In the genomic region with DNA sequence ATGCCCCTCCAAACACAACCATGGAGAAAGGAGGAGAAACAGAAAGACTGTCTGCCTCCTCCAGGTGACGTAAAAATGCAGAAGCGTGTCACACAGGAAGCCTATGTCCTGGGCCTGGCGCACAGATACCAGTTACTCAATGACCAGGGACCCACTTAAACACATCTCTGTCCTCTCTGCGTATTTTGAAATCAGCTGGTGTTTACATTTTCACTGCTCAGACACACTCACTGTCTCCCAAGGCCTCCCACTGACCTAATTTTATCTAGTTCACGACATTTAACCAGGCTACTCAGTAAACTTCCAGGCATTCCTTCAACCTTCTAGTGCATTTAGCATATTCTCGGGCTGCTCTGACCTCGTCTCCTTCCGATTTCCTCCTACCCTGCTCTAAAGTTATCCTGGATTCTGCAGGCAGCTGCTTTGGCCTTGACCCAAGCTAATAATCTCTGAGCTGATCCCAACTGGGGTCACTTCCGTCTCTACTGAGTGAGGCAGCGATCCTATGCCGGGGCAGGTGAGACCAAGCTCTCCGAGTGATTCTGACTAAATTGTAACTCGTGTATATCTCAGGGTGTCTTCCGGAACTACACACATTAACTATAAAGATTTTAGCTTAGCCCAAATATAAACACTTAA, we compare ENCODE assay signal across 24 mouse cellular contexts. TPM values are rescaled to one million over a fixed set of nuclear protein-coding genes. Genes with fewer than 3 reads are reported as not detected.
A peak's percentile ranks its signal among the peaks of the same experiment; 100 is the strongest.
DNase-seq lines count a peak whose midpoint lies in the region; ATAC-seq and TF ChIP-seq lines count a peak whose summit lies in the region.
"Had no signal": no experiment of that assay in that cellular context is flagged by ENCODE, and none has a peak within 500 bp of the region (broad histone marks: within the 10 kb centered on the region; RNA-seq: fewer than 3 reads in every experiment).

No protein-coding gene starts in this region.

- no peak overlapping the region for H3K9ac ChIP-seq in heart, embryonic 15.5 days
- H3K9ac ChIP-seq in liver, adult 2 months (ENCODE audit: low read depth, low read length), result peak overlapping the region; percentile 50
- H3K9ac ChIP-seq in liver, embryonic 11.5 days (ENCODE audit: low read depth, low read length), result no peak overlapping the region
- no peak overlapping the region for H3K9ac ChIP-seq in MEL (ENCODE audit: control insufficient read depth, low read depth, low read length, poor library complexity, severe bottlenecking)
- H3K9ac ChIP-seq in liver, postnatal 0 days (replicated peaks), result no peak overlapping the region
- no peak overlapping the region for H3K9ac ChIP-seq in midbrain, embryonic 13.5 days (replicated peaks)
- H3K9ac ChIP-seq: embryonic facial prominence, embryonic 15.5 days; forebrain, postnatal 0 days; limb, embryonic 12.5 days; lung, embryonic 14.5 days; midbrain, embryonic 12.5 days; neural tube, embryonic 13.5 days; stomach, embryonic 15.5 days had no signal

- no peak overlapping the region for H3K4me3 ChIP-seq in heart, embryonic 15.5 days
- no peak overlapping the region for H3K4me3 ChIP-seq in liver, adult 2 months (ENCODE audit: insufficient read depth, low read depth, low read length)
- no peak overlapping the region for H3K4me3 ChIP-seq in liver, embryonic 11.5 days (ENCODE audit: low read depth, low read length)
- no peak overlapping the region for H3K4me3 ChIP-seq in MEL (ENCODE audit: control insufficient read depth in 1 of 2, insufficient read depth in 1 of 2, low read depth in 2 of 2, low read length in 2 of 2)
- 0 out of 2 replicates have a peak overlapping the region, but pooled peaks have one; percentile 1 for H3K4me3 ChIP-seq in liver, postnatal 0 days (ENCODE audit: low read depth, low read length)
- no peak overlapping the region for H3K4me3 ChIP-seq in midbrain, embryonic 13.5 days (replicated peaks)
- H3K4me3 ChIP-seq: embryonic facial prominence, embryonic 15.5 days; limb, embryonic 12.5 days; midbrain, embryonic 12.5 days; neural tube, embryonic 13.5 days; stomach, embryonic 15.5 days had no signal

- H3K4me1 ChIP-seq in heart, embryonic 15.5 days (replicated peaks), result peaks cover 33% of the 10 kb centered on the region
- H3K4me1 ChIP-seq in liver, adult 2 months (ENCODE audit: control insufficient read depth, insufficient read depth, low read length), result peaks cover 45% of the 10 kb centered on the region
- H3K4me1 ChIP-seq in liver, embryonic 11.5 days (replicated peaks; ENCODE audit: control insufficient read depth, insufficient read depth, low read length), result peaks cover 12% of the 10 kb centered on the region
- H3K4me1 ChIP-seq in MEL (ENCODE audit: control insufficient read depth in 1 of 2, insufficient read depth in 2 of 2, low read length in 2 of 2), result peaks cover 0 to 2% of the 10 kb centered on the region in 2 experiments; a peak in 1 of 4 replicates
- peaks cover 16% of the 10 kb centered on the region for H3K4me1 ChIP-seq in liver, postnatal 0 days (ENCODE audit: insufficient read depth)
- peaks cover 20% of the 10 kb centered on the region for H3K4me1 ChIP-seq in midbrain, embryonic 13.5 days (replicated peaks)
- H3K4me1 ChIP-seq: embryonic facial prominence, embryonic 15.5 days; limb, embryonic 12.5 days had no signal

- no peak for TF ChIP-seq EP300 in MEL (IDR thresholded peaks at IDR 0.05; ENCODE audit: low read depth in 1 of 2, low read length in 2 of 2)
- TF ChIP-seq EP300 in liver, postnatal 0 days (IDR thresholded peaks at IDR 0.05; ENCODE audit: low read depth), result peak; percentile 50; the same call in 1 of the 2 replicates

- H3K9me3 ChIP-seq in heart, embryonic 15.5 days (replicated peaks), result no peaks in the 10 kb centered on the region
- no peaks in the 10 kb centered on the region for H3K9me3 ChIP-seq in liver, embryonic 11.5 days (ENCODE audit: control insufficient read depth, low read length)
- no peaks in the 10 kb centered on the region for H3K9me3 ChIP-seq in MEL (replicated peaks; ENCODE audit: insufficient read depth, low read length)
- H3K9me3 ChIP-seq in liver, postnatal 0 days (ENCODE audit: low read length), result no peaks in the 10 kb centered on the region
- no peaks in the 10 kb centered on the region for H3K9me3 ChIP-seq in midbrain, embryonic 13.5 days
- H3K9me3 ChIP-seq: embryonic facial prominence, embryonic 15.5 days; limb, embryonic 12.5 days; midbrain, embryonic 12.5 days; neural tube, embryonic 13.5 days; stomach, embryonic 15.5 days had no signal

- ATAC-seq in heart, embryonic 15.5 days (replicated peaks; ENCODE audit: insufficient number of reproducible peaks, insufficient read depth, low FRiP score, low read depth), result no peak
- no peak for ATAC-seq in liver, embryonic 11.5 days (replicated peaks; ENCODE audit: low FRiP score)
- ATAC-seq in liver, postnatal 0 days, result peak; percentile 47
- no peak for ATAC-seq in midbrain, embryonic 13.5 days
- ATAC-seq: forebrain, postnatal 0 days; hindbrain, postnatal 0 days; intestine, postnatal 0 days had no signal

- no peak for TF ChIP-seq CTCF in liver, adult 2 months (IDR thresholded peaks at IDR 0.05; ENCODE audit: low read depth, low read length)
- TF ChIP-seq CTCF in MEL (IDR thresholded peaks at IDR 0.05 in 2 of 3, conservative IDR thresholded peaks at IDR 0.05 in 1 of 3; ENCODE audit: control insufficient read depth in 1 of 3, insufficient read depth in 1 of 3, low read depth in 2 of 3, low read length in 3 of 3, poor library complexity in 1 of 3, severe bottlenecking in 1 of 3), result no peak
- no peak for TF ChIP-seq CTCF in liver, postnatal 0 days (IDR thresholded peaks at IDR 0.05; ENCODE audit: low read depth)

- no peak for TF ChIP-seq RAD21 in MEL (IDR thresholded peaks at IDR 0.05; ENCODE audit: low read depth, low read length)

- TF ChIP-seq POLR2A in liver, adult 2 months (IDR thresholded peaks at IDR 0.05; ENCODE audit: extremely low read depth, insufficient read depth, low read length), result no peak
- TF ChIP-seq POLR2A in MEL (IDR thresholded peaks at IDR 0.05; ENCODE audit: control insufficient read depth in 1 of 2, insufficient read depth in 1 of 2, low read depth in 1 of 2, low read length in 2 of 2, poor library complexity in 1 of 2), result no peak

- peaks cover 31% of the 10 kb centered on the region for H3K36me3 ChIP-seq in heart, embryonic 15.5 days
- H3K36me3 ChIP-seq in liver, adult 2 months (ENCODE audit: control insufficient read depth, insufficient read depth, low read length), result peaks cover 26% of the 10 kb centered on the region
- H3K36me3 ChIP-seq in liver, embryonic 11.5 days (ENCODE audit: control insufficient read depth, insufficient read depth, low read length), result peaks cover 7% of the 10 kb centered on the region; the same call in 1 of the 2 replicates
- peaks cover 6 to 21% of the 10 kb centered on the region in 2 experiments for H3K36me3 ChIP-seq in MEL (ENCODE audit: control insufficient read depth in 1 of 2, insufficient read depth in 2 of 2, low read length in 2 of 2)
- peaks cover 27% of the 10 kb centered on the region for H3K36me3 ChIP-seq in liver, postnatal 0 days (replicated peaks; ENCODE audit: insufficient read depth, low read length)
- H3K36me3 ChIP-seq in midbrain, embryonic 13.5 days, result peaks cover 28% of the 10 kb centered on the region

- intact Hi-C loops in heart, postnatal 36 days (cut with DNase I), result no loop called here

- no peak for DNase-seq in heart, postnatal 36 days
- DNase-seq in liver, adult 2 months (ENCODE audit: extremely low read depth, low read depth, low spot score), result peak; percentile 92
- DNase-seq in liver, embryonic 11.5 days (ENCODE audit: low spot score), result no peak
- no peak for DNase-seq in MEL (ENCODE audit: low read depth, low spot score)
- DNase-seq in liver, postnatal 0 days, result no peak
- no peak for DNase-seq in right cerebral cortex, postnatal 36 days (ENCODE audit: low spot score in 2 of 2)
- DNase-seq: adrenal gland, postnatal 25 days; cerebellum, adult 18-20 months; cerebellum, postnatal 36 days; forebrain, postnatal 0 days; lung, embryonic 14.5 days; right cerebral cortex, postnatal 14 days; thymus, adult 18-20 months; thymus, postnatal 4 days had no signal

- H3K27me3 ChIP-seq in heart, embryonic 15.5 days, result no peaks in the 10 kb centered on the region
- no peaks in the 10 kb centered on the region for H3K27me3 ChIP-seq in liver, adult 2 months (ENCODE audit: control insufficient read depth, insufficient read depth, low read length)
- no peaks in the 10 kb centered on the region for H3K27me3 ChIP-seq in liver, embryonic 11.5 days (replicated peaks; ENCODE audit: control insufficient read depth, insufficient read depth, low read length)
- H3K27me3 ChIP-seq in MEL (ENCODE audit: control insufficient read depth in 1 of 2, insufficient read depth in 2 of 2, low read length in 2 of 2), result no peaks in the 10 kb centered on the region
- H3K27me3 ChIP-seq in liver, postnatal 0 days (ENCODE audit: insufficient read depth, low read length), result no peaks in the 10 kb centered on the region
- H3K27me3 ChIP-seq in midbrain, embryonic 13.5 days, result no peaks in the 10 kb centered on the region
- H3K27me3 ChIP-seq: embryonic facial prominence, embryonic 15.5 days; limb, embryonic 12.5 days; midbrain, embryonic 12.5 days; neural tube, embryonic 13.5 days; stomach, embryonic 15.5 days had no signal

- peaks cover 12% of the 10 kb centered on the region; the same call in 1 of the 2 replicates for H3K79me2 ChIP-seq in liver, adult 2 months (ENCODE audit: control insufficient read depth, insufficient read depth, low read length)
- H3K79me2 ChIP-seq in MEL (ENCODE audit: control insufficient read depth, insufficient read depth, low read length, poor library complexity), result peaks cover 43% of the 10 kb centered on the region

- WGBS in heart, embryonic 15.5 days, result 59% methylated on average over 14 of the region's 14 CpGs
- WGBS in liver, adult 2 months, result 8% methylated on average over 14 of the region's 14 CpGs
- 73% methylated on average over 14 of the region's 14 CpGs for WGBS in liver, embryonic 11.5 days
- 59% methylated on average over 14 of the region's 14 CpGs for WGBS in liver, postnatal 0 days (ENCODE audit: insufficient replicate concordance)
- WGBS in midbrain, embryonic 13.5 days, result 92% methylated on average over 14 of the region's 14 CpGs

- H3K27ac ChIP-seq in heart, embryonic 15.5 days, result peak overlapping the region; percentile 0; the same call in 1 of the 2 replicates
- H3K27ac ChIP-seq in liver, adult 2 months (replicated peaks; ENCODE audit: insufficient read depth, low read depth, low read length), result peak overlapping the region; percentile 87
- no peak overlapping the region for H3K27ac ChIP-seq in liver, embryonic 11.5 days (ENCODE audit: low read depth, low read length)
- no peak overlapping the region for H3K27ac ChIP-seq in MEL (ENCODE audit: control insufficient read depth, low read depth, low read length)
- H3K27ac ChIP-seq in liver, postnatal 0 days (ENCODE audit: low read depth), result peak overlapping the region; percentile 80
- H3K27ac ChIP-seq in midbrain, embryonic 13.5 days, result no peak overlapping the region
- H3K27ac ChIP-seq: embryonic facial prominence, embryonic 15.5 days; hindbrain, postnatal 0 days; limb, embryonic 12.5 days; macrophage; midbrain, embryonic 12.5 days; neural tube, embryonic 13.5 days; stomach, embryonic 15.5 days had no signal

- H3K4me2 ChIP-seq in heart, embryonic 15.5 days, result peak overlapping the region; percentile 5; the same call in 1 of the 2 replicates
- H3K4me2 ChIP-seq in liver, embryonic 11.5 days, result no peak overlapping the region
- peak overlapping the region; percentile 47 for H3K4me2 ChIP-seq in liver, postnatal 0 days (ENCODE audit: low read depth, low read length)
- H3K4me2 ChIP-seq in midbrain, embryonic 13.5 days (replicated peaks), result no peak overlapping the region
- H3K4me2 ChIP-seq: embryonic facial prominence, embryonic 15.5 days; limb, embryonic 12.5 days; lung, embryonic 14.5 days; midbrain, embryonic 12.5 days; neural tube, embryonic 13.5 days; stomach, embryonic 15.5 days had no signal

RNA-seq across cellular contexts. Expression of a gene that starts 7.9 kb away (rescaled TPM):
- 189 and 233 TPM in 2 replicates for polyA plus RNA-seq in heart, embryonic 15.5 days (2015; fragmentation: Nextera tagmentation; extraction: Ambion mirVana)
- 1,000 to 10,000 TPM in 1 of 2 experiments, 100 to 1,000 TPM in 1; 980 to 1,055 TPM for total RNA-seq in heart, postnatal 36 days (2021)
- 206 and 278 TPM in 2 replicates for total RNA-seq in liver, adult 2 months (2014; rRNA removed)
- polyA plus RNA-seq in liver, adult 2 months (2012; rRNA removed), result 272 and 286 TPM in 2 replicates
- 33.7 and 37.2 TPM in 2 replicates for polyA plus RNA-seq in liver, embryonic 11.5 days (2014; fragmentation: Nextera tagmentation; extraction: Ambion mirVana)
- 60.4 and 69.7 TPM in 2 replicates for total RNA-seq in MEL (2012; rRNA removed)
- polyA plus RNA-seq in MEL (2012; ENCODE audit: insufficient read depth in 1 of 2, insufficient read length in 2 of 2, low read depth in 1 of 2, low replicate concordance in 2 of 2, missing spikeins in 1 of 2), result 100 to 1,000 TPM; 106 to 213 TPM
- 127 and 137 TPM in 2 replicates for polyA plus RNA-seq in liver, postnatal 0 days (2015; fragmentation: Nextera tagmentation; extraction: Ambion mirVana)
- 67.3 and 73.2 TPM in 2 replicates for polyA plus RNA-seq in midbrain, embryonic 13.5 days (2015; fragmentation: Nextera tagmentation; extraction: Ambion mirVana)

Comparison
In these comparisons a context has a peak if more than half of its experiments do, and no peak if none do; other contexts are left out.
1. H3K27ac ChIP-seq: peak in heart, embryonic 15.5 days (single experiment), liver, adult 2 months (single experiment) and liver, postnatal 0 days (single experiment); none in liver, embryonic 11.5 days (single experiment), MEL (single experiment) and midbrain, embryonic 13.5 days (single experiment).
2. H3K4me2 ChIP-seq: peak in heart, embryonic 15.5 days (single experiment) and liver, postnatal 0 days (single experiment); none in liver, embryonic 11.5 days (single experiment) and midbrain, embryonic 13.5 days (single experiment).